Mouse (Mus musculus) spleen, postnatal 14 days (tissue): ENCODE measurements at regions not wholly inside any gene's neighbourhood (a gene's known extent, or its start where the extent isn't known, plus 50 kb on each side); places are given as distances from the start of the nearest gene placed in this dataset.

Experiments used
- DNase-seq, 2 experiments: peaks; one replicate each; pipeline ENCODE4 v3.0.0; 2021 to 2022; ENCODE audit warnings: low spot score in 2 of 2

DNA sequence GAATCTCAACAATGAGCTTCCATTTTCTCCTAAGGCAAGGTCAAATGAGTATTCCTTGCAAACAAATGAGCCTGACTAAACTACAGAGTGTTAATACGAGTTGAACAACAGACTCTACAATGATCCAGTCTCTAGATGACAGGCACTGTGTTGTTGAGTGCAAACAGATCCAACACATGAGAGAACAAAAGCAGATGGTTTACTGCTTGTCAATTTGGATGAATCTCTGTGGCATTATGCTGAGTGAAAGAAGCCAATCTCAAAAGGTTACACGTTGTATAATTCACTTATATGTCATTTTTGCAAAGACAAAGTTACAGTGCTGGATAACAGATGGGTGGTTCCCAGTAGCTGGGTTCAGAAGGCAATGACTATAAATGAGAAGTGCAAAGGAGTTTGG is 217.1 kb upstream of the Gm6657 start:
- no peak for DNase-seq

DNA sequence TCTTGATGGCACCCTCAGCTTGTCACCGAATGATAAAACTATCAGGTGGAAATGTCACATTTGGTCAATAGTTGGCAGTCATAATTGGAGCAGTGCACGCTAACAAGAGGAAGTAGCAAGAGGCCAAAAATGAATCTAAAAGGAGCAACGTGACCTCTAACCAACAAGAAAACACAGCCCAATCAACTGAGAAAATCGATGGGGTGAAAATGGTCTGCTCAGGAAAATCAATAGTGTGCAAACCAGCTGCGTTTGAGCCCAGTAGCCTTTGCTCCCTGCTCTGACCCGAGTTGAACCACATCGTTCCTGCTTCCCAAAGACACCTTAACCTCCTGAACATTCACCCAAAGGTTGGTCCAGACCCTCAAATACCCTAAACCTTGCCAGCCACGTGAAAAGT is 207.3 kb upstream of the Gm6657 start:
- no peak for DNase-seq

- no peak for DNase-seq
Observed at GRCm38 (mm10) chr12:77989766-77990165, 204.3 kb upstream of the Gm6657 start.

DNA sequence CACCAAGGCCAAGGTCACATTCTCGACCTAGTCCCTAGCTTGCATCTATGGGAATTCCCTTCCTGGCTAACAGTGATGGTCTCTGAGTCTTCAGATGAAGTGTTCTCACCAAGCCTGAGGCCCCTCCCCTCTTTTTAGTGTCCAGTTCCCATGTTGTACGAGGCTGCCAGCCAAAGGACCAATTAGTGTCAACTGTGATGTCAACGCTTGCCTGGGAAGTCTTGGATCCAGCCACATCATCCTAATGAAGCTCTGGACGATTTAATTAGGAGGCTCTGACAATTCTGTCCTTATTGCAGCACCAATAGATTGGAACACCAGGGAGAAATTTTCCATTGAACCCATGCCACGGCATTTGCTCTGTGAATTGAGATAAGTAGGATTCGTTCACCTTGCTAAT is 202.4 kb upstream of the Gm6657 start:
- no peak for DNase-seq

DNA sequence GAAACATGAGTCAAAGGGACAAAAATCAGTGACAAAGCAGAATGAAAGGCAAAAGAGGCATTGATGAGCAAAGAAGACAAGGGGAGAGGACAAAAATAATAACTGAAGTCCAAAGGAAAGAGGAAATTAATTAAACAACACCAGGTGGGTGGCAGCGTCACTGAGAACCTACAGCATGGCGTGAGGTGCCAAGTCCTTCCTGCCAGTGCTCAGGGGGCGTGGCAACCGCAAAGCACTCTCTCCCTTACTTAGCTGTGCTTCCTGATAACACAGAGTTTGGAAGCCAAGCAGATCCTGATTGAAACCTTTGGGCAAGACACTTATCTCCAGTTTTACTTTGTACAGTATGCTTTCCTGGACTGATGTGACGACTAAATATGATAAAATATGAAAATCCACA is 199.9 kb upstream of the Gm6657 start:
- no peak for DNase-seq

DNA sequence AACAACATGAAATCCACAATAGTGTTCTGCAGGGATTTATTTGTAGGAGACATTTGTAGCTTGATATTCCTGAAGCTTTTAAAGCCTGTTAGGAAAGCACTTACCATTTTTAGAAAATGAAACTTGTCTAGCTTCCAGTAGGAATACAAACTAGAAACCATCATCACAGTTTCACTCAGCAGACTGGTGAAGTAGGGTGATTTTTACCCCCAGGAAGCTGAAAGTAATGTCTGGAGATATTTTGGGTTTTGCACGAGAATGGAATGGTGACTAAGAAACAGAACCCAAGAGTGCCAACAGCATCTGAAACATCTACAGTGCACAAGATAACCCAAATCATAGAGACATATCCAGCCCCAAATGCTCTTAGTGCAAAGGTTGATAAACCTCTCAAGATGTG is 196.1 kb upstream of the Gm6657 start:
- DNase-seq: no peak

GRCm38 (mm10) chr12:78000401-78000800 is 193.6 kb upstream of the Gm6657 start:
- DNase-seq: no peak

DNA sequence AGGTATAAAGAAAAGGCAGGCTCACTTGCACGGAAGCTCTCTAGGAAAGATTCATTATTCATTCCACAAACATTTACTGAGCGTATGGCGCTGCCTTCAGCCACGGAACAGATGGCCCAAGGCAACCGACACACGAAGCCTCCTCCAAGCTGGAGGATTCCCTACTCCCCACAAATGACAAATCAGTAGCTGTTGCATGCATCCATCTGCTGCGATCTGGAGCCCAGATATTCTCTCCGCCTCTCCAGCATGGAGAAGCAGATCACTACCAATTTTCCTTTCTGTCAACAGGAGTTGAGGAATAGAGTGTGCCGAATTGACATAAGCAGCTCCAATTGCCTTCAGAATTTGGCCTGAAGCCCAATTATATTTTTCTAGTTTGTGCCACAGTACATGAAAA is 192.2 kb upstream of the Gm6657 start:
- no peak for DNase-seq

DNA sequence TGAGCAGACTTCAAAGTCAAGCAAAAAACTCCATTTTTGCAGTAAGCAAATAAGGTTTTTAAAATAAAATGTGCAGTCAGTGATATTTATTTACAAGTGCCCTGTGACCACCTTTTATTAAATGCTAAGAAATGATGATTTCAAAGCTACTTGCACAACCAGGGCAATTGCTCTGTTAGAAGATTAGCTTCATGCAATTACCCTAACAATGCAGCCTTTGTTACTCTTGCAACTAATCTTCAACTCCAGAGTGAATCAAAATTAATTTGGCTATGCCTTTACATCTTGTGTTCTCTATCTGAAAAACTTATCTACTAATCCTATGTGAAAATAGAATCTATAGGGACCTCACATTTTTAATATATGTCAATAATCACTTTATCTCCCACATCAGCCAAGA is 160.3 kb upstream of the Gm6657 start:
- DNase-seq: no peak

DNA sequence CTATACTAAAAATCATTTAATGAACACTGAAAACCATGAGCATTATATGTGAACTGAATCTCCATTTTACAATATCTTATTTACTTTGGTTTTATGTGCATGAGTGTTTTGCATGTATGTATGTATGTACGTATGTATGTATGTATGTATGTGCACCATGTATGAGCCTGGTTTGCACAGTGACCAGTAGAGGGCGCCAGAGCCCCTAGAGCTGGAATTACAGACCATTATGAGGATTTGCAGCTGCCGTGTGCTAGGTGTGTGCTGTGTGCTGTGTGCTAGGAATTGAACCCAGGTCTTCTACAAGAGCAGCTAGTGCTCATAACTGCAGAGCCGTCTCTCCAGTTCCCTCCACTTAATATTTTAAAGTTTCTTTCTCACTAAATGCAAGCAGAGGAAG is 147.5 kb upstream of the Gm6657 start:
- no peak for DNase-seq

GRCm38 (mm10) chr12:78055956-78056355 is 138.1 kb upstream of the Gm6657 start:
- DNase-seq: peak in 1 of 2 experiments; percentile 9

DNA sequence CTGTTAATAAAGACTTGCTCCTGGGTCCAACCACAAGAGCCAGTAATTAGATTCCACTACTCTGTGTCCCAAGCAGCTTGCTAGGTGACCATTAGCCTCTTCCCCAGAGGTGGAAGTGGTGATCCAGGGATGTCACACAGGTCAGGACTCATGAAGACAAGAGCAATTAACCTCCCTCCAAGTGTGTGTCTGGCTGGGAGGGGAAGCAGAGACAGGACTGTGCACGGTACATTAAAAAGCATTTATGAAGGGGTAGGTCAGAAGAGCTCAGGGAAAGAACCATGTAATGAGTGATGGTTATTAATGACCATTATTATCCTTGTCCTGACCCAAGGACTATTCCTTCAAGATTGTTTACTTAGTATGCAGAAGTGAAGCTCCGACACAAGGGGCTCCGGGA is 136.9 kb upstream of the Gm6657 start:
- no peak for DNase-seq

- no peak for DNase-seq
Observed at GRCm38 (mm10) chr12:78059965-78060364, 134.1 kb upstream of the Gm6657 start.

- no peak for DNase-seq
Observed at GRCm38 (mm10) chr12:78066024-78066423, 128.0 kb upstream of the Gm6657 start.

DNA sequence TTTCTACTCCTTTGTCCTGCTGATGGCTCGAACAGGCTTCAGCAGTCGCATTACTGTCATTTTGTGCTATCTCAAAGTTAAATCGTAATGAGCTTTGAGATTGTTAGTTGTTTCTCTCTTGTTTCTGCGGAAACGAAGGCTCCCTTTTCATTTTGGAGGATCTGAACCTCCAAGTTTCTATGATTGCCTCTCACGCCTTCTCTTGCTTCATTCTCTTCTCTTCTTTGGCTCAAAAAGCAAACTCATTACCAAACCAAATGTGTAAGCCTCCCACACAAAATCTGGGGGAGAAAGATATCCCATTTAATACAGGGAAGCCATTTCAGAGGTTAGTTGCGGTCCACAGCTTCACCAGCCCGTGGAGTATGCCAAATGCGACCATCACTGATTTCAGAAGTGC is 121.1 kb upstream of the Gm6657 start:
- DNase-seq: no peak

DNA sequence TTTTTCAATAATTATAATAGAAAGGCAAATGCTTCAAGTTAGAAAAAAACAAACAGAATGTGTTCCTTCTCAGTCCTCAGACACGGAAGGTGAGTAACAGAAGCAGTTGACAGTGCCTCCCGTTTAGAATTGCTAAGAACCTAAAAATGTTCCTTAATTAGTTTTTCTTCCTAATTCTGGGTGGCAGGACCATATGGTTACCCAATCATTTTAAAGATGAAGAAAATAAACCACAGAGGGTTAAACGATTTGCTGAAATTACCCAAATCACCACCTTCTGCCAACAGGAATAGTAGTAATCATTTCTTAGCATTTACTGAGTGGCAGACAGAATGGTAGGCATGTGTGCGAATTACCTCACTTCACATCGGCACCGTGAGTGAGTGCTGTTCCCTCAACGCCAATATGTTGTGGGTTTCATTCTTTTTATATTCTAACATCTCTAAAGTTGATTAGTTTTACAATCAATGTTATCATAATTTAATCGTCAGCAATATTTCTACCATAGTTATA is 119.7 kb upstream of the Gm6657 start:
- no peak for DNase-seq

DNA sequence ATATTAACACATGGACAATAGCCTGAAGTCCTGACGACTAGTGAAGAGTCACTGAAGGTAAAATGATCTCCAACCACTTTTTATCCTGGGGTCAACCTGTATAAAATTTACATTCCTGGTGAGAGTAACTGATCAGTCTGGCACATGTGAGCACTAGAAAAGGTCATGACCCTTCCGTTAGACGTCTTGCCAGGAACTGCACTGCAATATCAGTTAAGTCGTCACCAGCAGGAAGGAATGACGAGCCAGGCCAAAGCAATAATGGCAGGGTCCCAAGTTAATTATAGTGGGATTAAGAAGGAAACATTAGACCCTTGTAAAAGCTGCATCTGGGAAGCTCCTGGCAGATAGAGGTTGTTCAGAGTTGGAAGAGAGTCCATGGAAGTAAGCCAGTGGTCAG is 116.8 kb upstream of the Gm6657 start:
- DNase-seq: no peak

DNA sequence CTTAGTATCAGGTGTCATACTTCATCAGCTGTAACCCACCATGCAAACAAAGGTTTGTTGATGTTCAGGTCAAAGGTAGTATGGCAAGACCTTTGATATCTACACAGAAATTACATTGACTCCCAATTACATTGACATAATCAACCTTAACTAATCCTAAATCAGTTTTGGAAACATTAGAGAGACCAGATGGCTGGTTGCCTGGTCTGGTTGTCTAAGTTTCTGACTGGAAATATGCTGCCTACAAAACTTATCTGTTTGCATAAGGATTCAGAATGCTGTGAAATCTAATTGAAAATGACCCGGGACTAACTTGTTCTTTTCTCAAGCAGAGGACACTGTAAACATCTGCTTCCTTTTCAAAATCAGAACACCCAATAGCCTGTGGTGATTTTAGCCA is 111.9 kb upstream of the Gm6657 start:
- DNase-seq: no peak

GRCm38 (mm10) chr12:78086016-78086415 is 108.0 kb upstream of the Gm6657 start:
- DNase-seq: no peak

- no peak for DNase-seq
Observed at GRCm38 (mm10) chr12:78087921-78088320, 106.1 kb upstream of the Gm6657 start.

GRCm38 (mm10) chr12:78094471-78094870 is 99.6 kb upstream of the Gm6657 start:
- no peak for DNase-seq

- DNase-seq: no peak
Observed at GRCm38 (mm10) chr12:78095352-78095751, 98.7 kb upstream of the Gm6657 start.

- no peak for DNase-seq
Observed at GRCm38 (mm10) chr12:78095916-78096315, 98.1 kb upstream of the Gm6657 start.

DNA sequence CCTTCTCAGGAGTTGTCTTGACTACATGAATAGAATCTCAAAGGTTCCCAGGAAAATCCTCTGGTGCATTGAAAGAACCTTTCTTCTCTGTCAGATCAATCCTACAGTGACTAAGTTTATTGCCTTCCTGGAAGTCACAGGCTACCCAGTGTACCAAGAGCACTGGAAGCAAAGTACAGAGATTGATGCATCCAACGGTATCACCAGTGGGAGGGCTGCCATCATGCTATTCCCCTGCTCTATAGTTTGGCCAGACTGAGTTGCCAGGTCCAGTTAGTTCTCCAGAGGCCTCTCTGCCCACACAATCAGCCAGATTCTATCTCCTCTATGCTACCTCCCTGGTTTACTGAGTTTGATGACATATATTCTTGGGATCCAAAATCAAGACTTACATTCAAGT is 96.9 kb upstream of the Gm6657 start:
- no peak for DNase-seq

DNA sequence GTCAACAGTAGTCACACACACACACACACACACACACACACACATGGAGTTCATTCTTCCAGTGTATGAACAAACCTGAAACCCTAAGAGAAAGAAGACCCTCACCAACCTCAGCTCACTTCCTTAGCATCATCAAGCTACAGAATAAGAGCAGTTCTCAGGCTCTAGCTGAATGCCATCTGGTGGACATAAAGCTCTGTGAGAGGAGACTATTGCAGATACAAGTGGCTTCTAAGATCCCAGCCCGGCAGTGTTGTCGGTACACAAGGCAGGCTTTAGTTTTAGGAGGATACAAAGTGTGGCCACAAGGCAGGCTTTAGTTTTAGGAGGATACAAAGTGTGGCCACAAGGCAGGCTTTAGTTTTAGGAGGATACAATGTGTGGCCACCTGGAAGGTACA is 96.3 kb upstream of the Gm6657 start:
- DNase-seq: no peak
